Mouse (Mus musculus) heart, postnatal 0 days (tissue): ENCODE results near the gene Upk1a.

Experiments
- CTCF ChIP-seq: IDR thresholded peaks from 2 replicates; pipeline ENCODE4 v1.5.1; 2016; ENCODE audit warnings: antibody characterized with exemption, control low read depth, low read depth
- EP300 ChIP-seq: IDR thresholded peaks from 2 replicates; pipeline ENCODE4 v1.6.1; 2016; ENCODE audit warnings: antibody characterized with exemption, low read depth

DNA sequence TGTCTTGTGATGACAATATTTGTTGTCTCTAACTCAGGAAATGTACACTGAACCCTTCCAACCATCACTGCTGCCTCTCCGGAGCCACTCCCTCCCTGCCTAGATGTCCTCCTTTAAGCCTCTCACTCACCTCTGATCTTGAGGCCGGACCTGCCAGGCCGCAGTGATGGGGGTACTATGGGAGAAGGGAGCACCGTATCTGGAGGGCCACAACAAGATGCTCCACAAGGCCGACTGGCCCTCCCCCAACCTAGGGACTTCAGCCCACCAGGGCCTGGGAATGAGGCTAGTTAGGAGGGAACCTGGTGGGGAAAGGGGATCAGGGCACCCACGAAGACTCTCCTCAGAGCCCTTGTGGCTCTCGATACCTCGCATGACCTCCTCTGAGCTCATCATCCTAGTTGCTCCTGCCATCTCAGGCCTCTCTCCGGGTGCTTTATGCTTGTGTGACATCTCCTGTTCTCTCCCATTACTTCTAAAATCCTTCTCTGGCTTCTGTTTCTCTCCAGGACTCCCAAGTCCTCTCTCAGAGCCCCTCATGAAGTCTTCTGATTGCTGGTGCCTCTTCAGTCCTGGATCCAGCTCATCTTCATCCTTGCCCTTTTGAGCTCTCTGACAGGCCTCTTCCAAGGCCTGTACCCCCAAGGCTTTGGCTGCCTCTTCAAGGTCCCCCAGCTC is 21.6 kb downstream of the Upk1a start:
- TF ChIP-seq EP300 (no peak), CTCF (no peak)
